Mouse (Mus musculus): ENCODE measurements around the gene Trp53inp2. TPM values are rescaled to one million over a fixed set of nuclear protein-coding genes. Genes with fewer than 3 reads are reported as not detected.
A peak's percentile ranks its signal among the peaks of the same experiment; 100 is the strongest.

Gene Trp53inp2
- total RNA-seq, 4 experiments from 2014 or later: 452 to 522 (median 499) TPM

- DNase-seq (ENCODE audit: low spot score): peak; percentile 81
Measured at GRCm38 (mm10) chr2:155385090-155385489, 4.2 kb downstream of the Trp53inp2 start.

GRCm38 (mm10) chr2:155385731-155386533, 5.1 kb downstream of the Trp53inp2 start:
- DNase-seq (ENCODE audit: low spot score): no peak

- DNase-seq (ENCODE audit: low spot score): no peak
Measured at GRCm38 (mm10) chr2:155386534-155386899, 5.7 kb downstream of the Trp53inp2 start.

GRCm38 (mm10) chr2:155387052-155387451, 6.2 kb downstream of the Trp53inp2 start:
- no peak for DNase-seq (ENCODE audit: low spot score)

- no peak for DNase-seq (ENCODE audit: low spot score)
Measured at GRCm38 (mm10) chr2:155388573-155388972, 7.7 kb downstream of the Trp53inp2 start.

- no peak for DNase-seq (ENCODE audit: low spot score)
Measured at GRCm38 (mm10) chr2:155394586-155394985, 13.7 kb downstream of the Trp53inp2 start.

- no peak for DNase-seq (ENCODE audit: low spot score)
Measured at GRCm38 (mm10) chr2:155400276-155400675, 19.4 kb downstream of the Trp53inp2 start.

- no peak for DNase-seq (ENCODE audit: low spot score)
Measured at GRCm38 (mm10) chr2:155401926-155402325, 21.1 kb downstream of the Trp53inp2 start.

- no peak for DNase-seq (ENCODE audit: low spot score)
Measured at GRCm38 (mm10) chr2:155404635-155405034, 23.8 kb downstream of the Trp53inp2 start.

GRCm38 (mm10) chr2:155420911-155421310, 40.1 kb downstream of the Trp53inp2 start:
- no peak for DNase-seq (ENCODE audit: low spot score)

- DNase-seq (ENCODE audit: low spot score): no peak
Measured at GRCm38 (mm10) chr2:155436445-155436844, 55.6 kb downstream of the Trp53inp2 start.

Small RNA genes within 50 kb of the gene (microRNA-seq; reads per million reads assigned to microRNA genes)
- gene Mir695: not detected

Other genes with a start within 250 kb of the Trp53inp2 start
- 10 to 100 TPM; 25.2 to 27.8 (median 26.0) TPM for gene Itch, start 247.6 kb upstream of the Trp53inp2 start, total RNA-seq (2022)
- 100 to 1,000 TPM; 143 to 184 (median 165) TPM for gene Dynlrb1, start 144.5 kb upstream of the Trp53inp2 start, total RNA-seq (2022)
- gene Map1lc3a, start 104.8 kb upstream of the Trp53inp2 start, total RNA-seq (2022): 100 to 1,000 TPM; 780 to 845 (median 813) TPM
- 10 to 100 TPM; 25.0 to 28.0 (median 26.5) TPM for gene Pigu, start 23.6 kb upstream of the Trp53inp2 start, total RNA-seq (2022)
- gene Ncoa6, start 92.8 kb downstream of the Trp53inp2 start, total RNA-seq (2022): 10 to 100 TPM; 19.3 to 25.9 (median 20.9) TPM
- gene Acss2, start 136.9 kb downstream of the Trp53inp2 start, total RNA-seq (2022): 10 to 100 TPM; 30.9 to 37.7 (median 35.5) TPM
- gene Ggt7, start 137.2 kb downstream of the Trp53inp2 start, total RNA-seq (2022): 1 to 10 TPM in 1 of 4 experiments, under 1 TPM in 3; 0.62 to 1.0 (median 0.85) TPM
- gene Gss, start 211.8 kb downstream of the Trp53inp2 start, total RNA-seq (2022): 10 to 100 TPM; 14.2 to 15.6 (median 14.6) TPM
- gene Myh7b, start 230.2 kb downstream of the Trp53inp2 start, total RNA-seq (2022): 10 to 100 TPM; 21.9 to 55.5 (median 33.1) TPM

Measured in heart, adult 8-10 months (tissue).